Mouse (Mus musculus) ovary, postnatal 10 days (tissue): ENCODE results near the gene Pcx.

Experiments used
- DNase-seq: peaks from one replicate; pipeline ENCODE4 v3.0.0; 2022; ENCODE audit warnings: low spot score

The Pcx gene

DNA sequence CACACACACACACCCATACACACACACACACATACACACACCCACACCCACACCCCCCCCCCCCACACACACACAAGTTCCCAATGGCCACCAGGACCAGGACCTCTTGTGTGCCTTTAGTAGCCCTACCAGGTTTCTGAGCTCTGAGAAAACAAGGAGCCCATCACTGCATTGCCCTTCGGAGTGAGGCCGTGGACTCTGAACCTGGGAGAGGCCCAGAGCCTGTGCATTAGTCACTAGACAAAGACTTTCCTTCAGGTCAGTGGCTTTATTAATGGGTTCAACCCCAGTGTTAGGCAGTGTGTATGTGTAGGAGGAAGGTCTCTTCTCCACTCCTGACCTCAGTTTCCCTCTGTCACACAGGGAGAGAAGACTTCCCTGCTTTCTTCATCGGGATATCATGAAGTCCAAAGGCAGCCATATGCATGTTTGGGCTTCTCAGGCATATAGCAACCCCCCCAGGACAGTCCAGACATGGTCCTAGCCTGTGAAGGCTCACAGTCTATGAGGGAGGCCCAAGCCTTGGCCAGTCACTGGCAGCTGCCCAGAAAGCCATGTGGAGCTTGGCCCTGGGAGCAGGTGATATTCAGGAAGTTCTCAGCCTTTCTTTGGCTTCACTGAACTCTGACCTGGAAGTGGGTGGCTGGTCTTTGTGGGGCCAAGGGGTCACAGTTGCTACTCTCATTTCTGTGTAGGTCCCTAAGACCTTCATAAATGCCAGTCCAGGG is 13.6 kb upstream of the Pcx start:
- DNase-seq = no peak

DNA sequence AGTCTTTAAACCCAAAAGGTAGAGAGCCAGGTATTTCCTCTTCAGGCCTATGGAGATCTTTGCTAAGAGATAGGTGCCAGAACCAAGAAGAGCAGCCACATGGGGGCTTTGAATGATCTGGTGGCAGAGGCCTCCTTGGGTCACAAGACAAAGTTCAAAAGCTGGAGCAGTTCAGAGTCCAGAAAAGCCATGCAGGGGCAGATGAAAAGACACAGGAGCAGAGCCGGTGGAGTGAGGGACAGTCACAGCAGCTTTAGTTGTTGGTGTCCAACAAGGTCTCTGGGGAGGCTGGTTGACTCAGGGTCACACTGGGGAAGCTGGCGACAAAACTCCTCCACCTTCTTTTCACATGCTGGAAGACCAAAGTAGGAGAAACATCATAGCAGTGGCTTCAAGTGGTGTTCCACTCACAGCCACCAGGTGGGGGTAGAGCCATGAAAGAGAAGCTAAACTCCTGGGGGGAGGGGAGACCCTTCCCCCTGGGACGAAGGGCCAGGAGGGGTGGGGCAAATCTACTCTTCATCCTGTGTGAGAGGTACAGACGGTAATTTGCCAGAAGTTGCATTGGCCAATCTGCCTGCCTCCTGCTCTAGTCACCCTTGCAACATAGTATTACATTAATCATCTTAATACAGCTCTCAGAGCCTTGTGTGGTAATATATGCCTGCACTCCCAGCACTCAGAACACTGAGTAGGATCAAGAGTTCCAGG is 12.9 kb upstream of the Pcx start:
- DNase-seq = peak; percentile 60

DNA sequence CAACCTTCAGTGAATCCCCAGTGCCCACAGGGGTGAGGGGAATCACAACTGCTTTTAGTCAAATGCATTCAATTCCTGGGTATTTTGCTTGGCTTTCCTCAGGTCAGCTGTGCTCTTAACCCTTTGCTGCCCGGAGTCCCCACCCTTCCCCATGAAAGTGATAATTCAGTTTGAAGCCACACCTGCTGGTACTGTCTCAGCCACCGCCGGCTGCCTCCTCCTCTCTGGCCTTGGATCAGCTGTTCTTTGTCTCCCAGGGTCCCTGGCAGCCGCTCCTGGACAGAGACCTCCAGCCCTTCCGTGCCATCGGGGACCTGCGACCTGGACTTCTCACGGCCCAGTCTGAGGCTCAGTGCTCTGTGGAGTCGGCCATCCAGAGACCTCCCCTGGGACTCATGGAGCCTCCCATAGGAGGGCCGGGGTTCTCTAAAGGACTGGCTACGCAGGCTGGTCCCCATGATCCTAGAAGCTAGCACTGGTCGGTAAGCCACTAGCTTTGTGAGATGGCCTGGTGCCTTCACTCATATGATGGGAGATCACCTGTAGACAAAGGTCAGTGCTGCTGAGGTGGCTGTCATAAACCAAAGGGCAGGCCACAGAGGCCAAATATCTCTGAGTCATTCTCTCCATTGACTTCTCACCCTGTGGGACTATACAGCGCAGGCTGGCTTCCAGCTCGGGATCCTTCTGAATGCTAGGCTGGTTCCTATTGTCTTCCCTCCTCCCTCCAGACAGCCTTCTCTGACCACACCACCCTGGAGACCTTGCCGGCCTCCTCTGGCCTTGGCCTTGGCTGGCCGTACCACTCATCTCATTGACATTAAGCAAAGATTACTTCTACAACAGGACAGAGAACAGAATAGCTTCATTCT is 12.0 kb upstream of the Pcx start, which contains the start of gene 2010003K11Rik:
TSS of gene 2010003K11Rik (minus strand) at position 522 of the 872 bp plus-strand sequence.
- DNase-seq = no peak

DNA sequence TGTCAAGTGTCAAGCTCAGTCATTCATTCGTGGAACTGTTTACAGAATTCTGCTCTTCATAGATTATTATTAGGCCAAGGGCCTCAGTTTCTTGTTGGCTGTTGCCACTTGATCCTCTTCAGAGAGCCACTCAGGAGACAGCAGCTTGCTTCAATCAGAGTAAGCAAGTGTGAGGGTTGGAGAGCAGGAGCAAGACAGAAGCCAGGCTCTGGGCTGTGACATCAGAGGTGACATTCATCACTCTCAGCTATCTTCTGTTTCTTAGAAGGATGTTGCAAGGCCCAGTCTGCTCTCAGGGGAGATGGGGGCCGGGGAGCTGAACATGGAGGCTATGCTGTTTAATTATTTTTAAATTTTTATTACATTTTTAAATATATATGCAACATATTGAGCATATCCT is 7.6 kb upstream of the Pcx start:
- no peak for DNase-seq

DNA sequence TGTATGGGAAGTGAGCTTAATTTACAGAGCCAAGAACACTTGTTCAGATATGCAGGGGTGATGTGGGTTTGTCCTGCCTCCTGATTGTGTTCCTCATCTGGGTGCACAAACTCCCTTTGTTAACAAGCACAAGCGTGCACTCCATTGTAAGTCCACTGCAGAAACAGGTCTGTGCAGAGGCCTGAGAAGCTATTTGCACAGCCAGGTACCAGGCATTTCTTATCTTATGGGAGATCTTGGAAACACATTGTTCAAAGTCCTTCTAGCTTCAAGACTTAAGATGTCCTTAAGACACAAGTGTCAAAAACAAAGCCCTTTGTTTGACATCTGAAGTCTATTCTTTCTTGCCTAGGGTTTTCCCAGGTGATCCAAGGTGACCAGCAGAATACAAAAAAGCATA is 5.4 kb upstream of the Pcx start:
- no peak for DNase-seq

DNA sequence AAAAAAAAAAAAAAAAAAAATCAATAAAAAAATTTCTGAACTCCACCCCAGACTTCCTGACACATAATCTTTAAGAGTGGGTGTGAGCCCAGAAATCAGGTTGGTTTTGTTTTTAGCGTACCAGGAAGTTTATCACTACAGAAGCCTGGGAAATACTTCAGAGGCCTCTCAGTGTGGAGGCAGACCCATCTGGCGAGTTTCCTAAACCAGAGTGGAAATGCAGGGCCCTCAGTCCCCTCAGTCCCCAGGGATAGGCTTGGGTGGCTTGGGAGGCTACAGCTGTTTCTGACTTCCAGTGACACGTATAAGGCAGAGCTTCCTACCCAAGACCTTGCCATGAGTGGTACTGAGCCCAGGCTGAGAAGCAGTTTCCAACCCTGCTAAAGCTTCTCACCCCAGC is 2.5 kb upstream of the Pcx start:
- no peak for DNase-seq

DNA sequence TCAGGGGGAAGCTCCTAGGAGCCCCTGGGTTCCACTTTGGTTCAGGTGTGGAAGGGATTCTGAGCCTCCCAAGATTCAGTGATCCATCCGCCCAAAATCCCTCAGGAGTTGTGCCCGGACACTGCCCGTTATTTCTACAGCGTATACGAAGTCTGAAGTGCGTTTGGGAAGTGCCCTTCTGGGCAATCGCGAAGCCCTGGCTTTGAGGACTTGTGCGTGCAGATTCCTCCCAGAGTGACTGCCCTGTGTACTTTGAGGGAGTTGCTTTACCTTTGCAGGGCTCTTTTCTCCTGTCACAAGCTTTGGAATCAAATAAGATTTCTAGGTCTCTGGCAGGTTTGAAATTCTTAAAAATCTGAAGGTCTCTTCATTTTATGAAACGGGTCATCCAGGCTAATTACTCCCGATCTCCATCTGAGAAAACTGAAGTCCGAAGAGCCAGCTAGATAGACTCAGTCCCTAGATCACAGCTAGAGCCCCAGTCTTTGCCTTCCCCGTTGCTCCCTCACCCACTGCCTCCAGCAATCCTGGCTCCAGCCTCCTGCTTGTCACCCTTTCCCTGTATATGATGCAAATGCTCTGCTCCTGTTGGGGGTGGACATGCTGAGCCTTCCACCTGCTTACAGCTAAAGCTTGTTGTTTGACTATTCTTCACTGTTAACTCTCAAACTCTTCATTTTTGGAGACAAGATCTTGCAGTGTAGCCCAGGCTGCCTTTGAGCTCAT is 1.0 kb downstream of the Pcx start:
- DNase-seq = no peak

DNA sequence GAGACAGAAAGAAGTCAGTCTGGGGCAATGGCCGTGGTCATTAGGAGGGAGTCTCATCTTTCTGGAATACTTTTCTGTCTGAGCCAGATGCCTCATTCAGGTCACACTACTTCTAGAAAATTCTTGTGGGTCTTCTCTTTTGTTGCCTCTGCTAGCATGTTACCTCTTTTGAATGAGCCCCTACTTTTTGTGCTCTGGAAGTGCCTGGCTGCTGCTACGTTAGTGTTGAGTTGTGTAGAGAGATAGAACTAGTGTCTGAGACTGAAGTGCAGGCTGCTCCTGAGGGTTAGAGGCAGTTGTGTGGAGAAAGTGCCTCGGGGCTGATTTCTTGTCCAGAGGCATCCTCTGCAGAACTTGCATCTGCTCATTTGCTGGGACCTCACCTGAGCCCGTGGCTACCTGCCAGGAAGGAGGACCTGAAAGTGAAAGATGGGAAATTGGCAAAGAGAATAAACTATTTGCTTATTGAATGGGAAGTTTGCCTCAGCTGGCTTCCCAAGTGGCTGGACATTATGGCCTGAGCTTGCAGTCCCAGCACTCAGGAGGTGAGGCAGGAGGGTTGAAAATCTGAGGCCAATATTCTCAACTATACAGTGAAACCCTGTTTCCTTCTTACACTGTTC is 3.1 kb downstream of the Pcx start:
- DNase-seq = no peak

DNA sequence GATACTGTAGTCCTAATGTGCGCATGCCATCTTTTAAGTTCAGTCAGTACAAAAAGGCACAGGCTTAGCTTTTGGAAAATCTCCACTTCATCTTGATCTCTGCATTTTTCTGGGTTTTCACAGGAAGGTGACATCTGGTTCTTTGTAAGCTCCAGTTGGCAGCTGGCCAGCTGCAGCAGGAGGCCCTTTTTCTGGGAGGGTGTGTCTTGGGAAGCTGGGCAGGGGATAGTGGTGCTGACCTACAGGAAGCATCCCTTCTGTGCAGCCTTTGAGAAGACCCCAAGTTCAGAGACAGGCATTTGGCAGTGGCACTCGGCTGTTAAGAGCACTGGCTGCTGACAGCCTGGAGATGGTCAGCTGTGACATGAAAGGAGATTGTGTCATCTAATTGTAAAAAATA is 5.5 kb downstream of the Pcx start:
- no peak for DNase-seq

DNA sequence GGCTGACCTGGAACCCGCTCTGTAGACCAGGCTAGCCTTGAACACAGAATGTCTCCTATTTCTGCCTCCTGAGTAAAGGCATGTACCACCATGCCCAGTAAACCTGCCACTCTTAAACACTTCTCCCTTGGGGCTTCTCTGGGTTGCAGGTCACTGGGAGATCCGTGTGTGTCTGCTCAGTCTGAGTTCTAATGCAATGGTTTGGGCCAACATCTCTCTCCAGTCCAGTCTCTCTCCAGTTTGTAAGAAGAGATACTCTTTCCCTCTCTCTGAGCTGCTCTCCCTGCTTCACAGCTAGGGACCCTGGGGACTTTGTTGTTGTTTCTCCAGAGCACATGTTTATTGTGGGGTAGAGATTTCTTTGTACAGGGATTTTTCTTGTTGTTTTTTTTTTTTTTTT is 6.0 kb downstream of the Pcx start:
- DNase-seq = no peak

DNA sequence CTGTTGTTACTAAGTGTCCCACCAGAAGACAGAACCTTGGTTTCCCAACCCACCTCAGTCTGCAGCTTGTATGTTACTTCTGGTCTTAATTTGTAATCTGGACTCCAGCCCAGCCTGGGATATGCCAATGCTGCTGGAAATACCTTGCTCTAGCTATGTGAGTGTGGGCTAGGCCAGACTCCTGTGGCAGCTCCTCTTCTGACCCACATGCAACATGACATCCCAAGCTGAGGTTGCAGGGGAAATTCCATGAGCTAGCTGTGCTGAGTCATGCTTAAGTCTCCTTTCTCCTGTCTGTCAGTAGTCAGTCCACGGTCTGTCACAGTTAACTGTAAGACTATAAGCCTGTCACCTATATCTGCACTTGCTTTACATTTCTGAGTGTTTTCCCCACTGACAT is 7.2 kb downstream of the Pcx start:
- DNase-seq = no peak

DNA sequence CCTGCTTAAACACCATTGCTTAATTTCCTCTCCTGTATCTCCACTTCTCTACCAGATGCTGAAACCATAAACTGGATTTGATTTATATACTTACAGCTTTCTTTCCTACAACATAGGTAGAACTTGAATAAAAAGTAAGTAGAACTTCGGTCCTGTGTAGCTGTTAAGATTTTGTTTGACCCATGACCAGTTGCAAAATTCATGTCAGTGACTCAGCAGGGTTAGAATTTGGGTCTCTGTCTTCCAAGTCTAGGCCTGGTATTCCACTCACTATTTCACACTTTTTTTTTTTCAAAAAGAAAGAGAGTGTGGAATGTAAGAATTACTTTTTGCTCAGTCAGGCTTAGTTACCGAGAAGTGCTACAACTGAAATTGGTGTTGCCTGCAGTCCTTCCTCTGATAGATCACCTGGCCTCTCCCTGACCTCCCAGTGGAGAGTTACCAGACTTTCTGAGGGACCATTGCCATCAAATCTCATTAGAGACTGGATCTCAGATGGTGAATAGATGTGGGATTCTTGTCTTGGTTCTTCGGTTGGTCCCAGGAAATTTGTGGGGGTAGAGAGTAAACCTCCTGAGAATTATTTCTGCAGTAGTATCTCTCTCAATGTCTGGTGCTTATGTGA is 11.3 kb downstream of the Pcx start:
- DNase-seq = no peak

DNA sequence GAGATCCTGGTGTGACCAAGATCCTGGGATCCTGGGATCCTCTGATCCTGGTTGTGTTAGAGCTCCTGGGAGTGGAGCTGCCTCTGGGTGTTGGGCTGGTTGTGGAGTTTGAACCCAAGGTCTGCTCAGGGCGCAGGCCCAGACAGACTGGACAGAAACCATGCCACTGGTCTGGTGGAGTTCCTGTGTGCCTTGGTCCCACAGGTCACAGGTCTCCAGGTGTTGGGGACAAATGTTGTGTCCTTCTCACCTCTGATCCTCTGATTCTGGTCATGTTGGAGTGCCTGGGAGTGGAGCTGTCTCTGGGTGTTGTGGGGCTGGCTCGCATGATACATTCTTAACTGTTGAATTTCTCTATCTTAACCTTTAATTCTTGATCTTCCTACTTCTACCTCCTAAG is 24.4 kb downstream of the Pcx start:
- no peak for DNase-seq

DNA sequence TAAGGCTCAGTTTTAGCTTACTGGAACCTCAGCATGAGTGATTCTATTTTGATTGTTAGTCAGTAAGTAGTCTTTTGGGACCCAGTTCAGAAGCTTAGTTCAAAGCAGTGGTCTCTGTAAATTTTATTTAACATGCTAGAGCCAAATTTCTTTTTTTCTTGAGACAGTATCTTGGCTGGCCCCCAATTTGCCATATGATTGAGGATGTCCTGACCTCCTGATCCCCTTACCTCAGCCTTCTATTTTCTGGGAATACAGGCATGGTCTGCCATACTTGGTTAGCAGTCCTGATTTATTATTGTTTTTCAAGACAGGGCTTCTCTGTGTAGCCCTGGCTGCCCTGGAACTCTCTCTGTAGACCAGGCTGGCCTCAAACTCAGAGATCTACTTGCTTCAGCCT is 25.6 kb downstream of the Pcx start:
- no peak for DNase-seq

DNA sequence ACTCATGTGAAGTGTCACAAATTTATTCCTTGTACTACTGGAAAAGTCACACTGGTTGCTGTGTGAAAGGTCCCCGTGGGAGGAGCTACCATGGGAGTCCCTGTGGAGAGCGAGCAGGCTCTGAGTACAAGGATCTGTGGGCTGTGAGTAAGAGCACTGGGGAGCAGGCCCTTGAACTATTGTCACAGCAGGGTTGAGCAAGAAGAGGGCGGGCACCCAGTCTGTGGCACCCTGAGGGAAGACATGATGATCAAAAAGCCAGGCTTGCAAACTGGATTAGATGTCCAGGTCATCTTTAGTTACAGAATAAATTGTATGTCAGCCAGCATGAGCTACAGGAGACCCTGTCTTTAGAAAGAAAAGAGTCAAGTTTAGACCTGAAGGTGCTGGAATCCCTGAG is 26.3 kb downstream of the Pcx start:
- no peak for DNase-seq

DNA sequence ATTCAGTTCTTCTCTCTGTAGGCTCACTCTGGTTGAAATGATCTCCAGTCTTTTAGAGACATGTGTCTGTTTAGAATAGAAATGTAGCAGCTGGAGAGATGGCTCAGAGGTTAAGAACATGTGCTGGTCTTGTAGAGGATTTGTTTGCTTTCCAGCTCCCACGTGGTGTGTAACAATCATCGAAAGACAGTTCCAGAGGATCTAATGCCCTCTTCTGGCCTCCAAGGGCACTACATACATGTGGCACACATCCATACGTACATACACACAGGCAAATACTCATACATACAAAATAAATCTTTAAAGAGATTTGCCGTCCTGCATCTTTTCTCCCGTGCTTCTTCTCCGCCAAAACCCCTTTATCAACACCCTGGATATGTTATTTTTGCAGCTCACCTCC is 30.0 kb downstream of the Pcx start:
- no peak for DNase-seq

DNA sequence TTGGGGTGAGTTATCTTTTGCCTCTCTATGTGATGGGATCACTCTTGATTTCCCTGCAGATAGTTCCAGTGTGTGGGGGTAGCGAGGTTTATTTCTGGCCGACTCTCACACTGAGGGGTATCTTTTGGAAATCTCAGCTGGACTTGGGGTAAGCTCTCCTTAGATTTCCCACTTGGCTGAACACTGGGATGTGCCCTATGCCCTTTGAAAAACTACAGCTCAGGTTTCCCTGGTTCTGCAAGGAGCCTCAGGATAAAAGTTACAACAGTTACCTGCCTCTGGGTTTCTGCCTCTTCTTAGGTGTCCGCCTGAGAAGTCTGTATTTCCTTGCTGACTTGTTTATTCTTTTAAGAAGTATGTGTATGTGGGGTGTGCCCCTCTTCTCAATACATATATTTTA is 30.7 kb downstream of the Pcx start:
- DNase-seq = no peak

DNA sequence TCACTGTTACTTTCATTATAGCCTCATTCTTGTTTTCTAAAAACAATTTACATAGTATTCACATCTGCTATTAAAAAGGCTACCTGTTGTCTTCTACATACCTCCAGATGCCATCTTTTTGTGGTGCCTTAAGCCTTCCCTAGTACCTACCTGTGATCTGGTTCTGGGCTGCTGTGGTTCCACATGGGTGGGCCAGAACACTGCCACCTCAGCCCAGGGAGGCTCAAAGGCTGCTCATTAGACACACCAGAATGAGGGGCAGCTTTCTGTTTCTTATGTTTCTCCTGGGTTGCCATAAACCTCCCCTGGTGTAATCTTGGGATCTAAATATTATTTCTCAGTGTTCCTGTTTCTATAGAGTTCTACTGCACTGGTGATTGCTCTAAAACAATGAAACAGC is 31.8 kb downstream of the Pcx start:
- DNase-seq = no peak

DNA sequence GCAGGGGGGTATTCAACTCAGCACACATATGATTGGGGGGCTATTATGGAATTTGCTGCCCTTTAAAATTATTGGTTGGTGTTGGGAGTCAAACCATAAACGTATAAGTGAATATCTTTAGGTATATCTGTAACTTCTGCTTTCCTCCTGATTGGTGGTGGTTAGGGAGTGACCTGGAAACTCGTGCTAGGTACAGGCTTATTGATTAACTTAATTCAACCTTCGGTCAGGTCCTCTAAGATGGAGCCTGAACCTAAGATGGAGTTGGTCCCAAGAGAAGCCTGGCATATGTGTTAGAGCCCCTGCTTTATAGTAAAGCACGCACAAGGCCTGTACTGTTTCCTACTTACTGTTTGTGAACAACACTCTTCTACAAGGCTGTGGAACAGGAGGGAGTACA is 34.8 kb downstream of the Pcx start:
- DNase-seq = no peak

DNA sequence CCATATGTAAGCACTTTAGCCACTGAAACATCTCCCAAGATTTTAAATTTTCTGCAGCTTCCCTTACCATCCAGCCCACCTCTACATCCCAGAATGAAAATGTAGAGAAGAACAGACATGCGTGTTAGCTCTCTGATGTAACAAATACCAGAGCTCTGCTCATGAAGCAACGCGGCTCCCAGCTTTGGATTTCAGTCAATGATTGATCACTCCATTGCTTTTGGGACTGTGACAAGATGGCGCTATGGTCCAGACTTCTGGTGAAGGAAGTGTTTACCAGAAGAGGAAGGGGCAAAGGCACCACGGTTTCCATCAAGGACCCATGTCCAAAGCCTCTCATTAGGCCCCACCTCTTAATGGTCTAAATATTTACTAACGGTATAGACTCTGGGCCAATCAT is 35.6 kb downstream of the Pcx start:
- no peak for DNase-seq

DNA sequence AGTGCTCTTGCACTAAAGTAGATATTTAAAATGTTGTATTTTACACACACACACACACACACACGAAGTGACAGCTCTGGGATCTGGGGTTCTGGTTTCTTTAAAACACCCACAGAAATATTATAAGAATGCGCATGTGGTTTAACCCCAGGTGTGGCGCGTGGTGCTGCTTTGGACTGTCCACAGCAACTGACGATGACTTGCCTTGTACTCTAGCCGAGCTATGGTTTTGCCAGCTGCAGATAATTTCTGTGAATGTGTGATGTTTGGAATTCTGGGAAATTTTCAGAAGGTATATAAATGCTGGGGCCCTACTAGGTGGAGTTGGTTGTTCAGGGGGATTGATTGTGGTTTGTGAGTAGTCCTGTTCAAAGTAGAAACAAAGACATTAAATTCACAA is 37.5 kb downstream of the Pcx start:
- no peak for DNase-seq
